Mouse (Mus musculus): ENCODE results near the gene Atl2. TPM values are rescaled to one million over a fixed set of nuclear protein-coding genes. Genes with fewer than 3 reads are reported as not detected.

The Atl2 gene
- polyA plus RNA-seq, 1 experiment: 22.7 TPM

DNA sequence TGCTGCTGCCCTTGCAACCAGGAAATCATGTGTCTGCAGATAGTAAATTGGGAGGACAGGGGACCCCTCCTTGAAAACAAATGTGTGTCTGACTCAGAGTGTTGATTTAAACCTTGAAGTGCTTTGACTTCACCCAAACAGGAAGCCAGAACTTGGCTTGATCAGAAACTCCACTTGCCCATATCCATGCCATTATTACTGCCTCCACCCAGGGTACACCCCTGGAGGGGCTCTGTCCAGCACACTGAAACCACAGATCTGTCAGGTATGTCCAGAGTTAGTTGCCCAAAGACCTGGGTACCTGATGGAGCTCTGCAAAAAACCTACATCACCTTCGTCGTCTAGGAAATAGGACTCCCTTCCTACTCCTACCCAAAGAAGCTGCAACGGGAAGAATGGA lies 77.0 kb downstream of the Atl2 start:
- DNase-seq (ENCODE audit: low spot score): no peak

GRCm38 (mm10) chr17:79817995-79818394 lies 77.9 kb downstream of the Atl2 start:
- no peak for DNase-seq (ENCODE audit: low spot score)

GRCm38 (mm10) chr17:79817551-79817950 lies 78.4 kb downstream of the Atl2 start:
- DNase-seq (ENCODE audit: low spot score): no peak

DNA sequence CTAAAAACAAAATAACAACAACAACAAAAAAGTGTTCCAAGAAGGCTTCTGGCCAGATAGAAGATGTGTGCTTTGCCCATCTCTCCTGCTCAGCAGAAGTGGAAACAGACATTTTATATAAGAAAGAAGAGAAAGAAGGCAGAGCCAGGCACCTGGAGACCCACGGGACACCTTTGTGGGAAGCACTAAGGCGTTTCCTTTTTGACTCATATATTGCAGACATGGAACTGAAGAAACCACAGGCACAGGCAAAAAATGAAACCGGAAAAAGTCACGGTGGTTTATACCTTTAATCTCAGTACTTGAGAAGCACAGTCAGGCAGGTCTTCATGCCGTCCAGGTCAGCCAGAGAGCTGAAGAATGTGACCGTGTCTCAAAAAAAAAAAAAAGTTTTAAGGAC lies 79.0 kb downstream of the Atl2 start:
- no peak for DNase-seq (ENCODE audit: low spot score)

GRCm38 (mm10) chr17:79810421-79810820 lies 85.5 kb downstream of the Atl2 start:
- DNase-seq (ENCODE audit: low spot score): no peak

- DNase-seq (ENCODE audit: low spot score): no peak
Observed at GRCm38 (mm10) chr17:79809491-79810316, 86.2 kb downstream of the Atl2 start.

DNA sequence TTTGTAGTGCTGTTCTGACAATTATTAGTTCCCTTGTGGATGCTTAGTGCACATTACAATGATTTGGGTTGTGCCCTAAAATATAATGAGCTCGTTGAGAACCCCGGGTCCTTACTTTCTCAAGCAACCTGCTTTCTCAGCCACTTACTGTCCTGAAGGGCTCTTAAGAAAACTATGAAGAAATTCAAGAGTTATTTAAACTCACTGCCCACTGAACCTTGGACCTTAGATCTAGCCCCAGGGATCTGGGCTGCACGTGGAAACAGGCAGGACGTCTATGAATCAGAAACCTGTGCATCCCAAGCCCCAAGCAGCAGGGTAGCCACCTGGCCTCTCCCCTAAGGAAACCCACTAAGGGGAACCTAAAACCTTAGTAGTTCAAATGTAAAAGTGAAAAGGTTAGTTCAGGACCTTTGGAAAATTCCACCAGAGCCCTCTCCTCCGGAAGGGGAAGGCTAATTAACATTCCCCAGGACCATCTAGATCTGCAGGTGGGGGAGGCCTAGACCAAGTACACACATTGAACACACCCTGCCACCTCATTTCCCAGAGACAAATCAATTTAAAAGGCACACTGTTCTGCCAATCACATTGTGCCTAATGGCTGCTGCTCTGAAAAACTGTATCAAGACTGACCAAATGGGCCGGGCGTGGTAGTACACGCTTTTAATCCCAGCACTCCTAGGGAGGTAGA lies 88.5 kb downstream of the Atl2 start:
- no peak for DNase-seq (ENCODE audit: low spot score)

GRCm38 (mm10) chr17:79804747-79805146 lies 91.2 kb downstream of the Atl2 start:
- DNase-seq (ENCODE audit: low spot score): no peak

- DNase-seq (ENCODE audit: low spot score): no peak
Observed at GRCm38 (mm10) chr17:79802056-79802455, 93.9 kb downstream of the Atl2 start.

DNA sequence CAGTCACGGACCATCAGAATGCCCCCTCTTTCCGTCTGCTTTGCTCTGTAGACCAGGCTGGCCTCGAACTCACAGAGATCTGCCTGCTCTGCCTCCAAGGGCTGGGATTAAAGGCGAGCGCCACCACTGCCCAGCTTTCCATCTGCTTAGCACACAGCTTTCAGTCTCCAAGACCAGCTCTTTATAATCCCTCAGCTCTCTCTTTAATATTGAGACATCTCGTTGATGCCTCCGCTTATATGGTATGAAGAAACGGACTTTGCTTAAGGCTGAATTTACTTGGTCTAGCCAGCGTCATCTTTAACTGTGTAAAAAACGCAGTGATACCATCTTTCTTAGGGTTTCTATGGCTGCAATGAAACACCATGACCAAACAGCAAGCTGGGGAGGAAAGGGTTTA lies 97.1 kb downstream of the Atl2 start:
- DNase-seq (ENCODE audit: low spot score): no peak

Other genes with a start within 250 kb of the Atl2 start
- gene Cyp1b1, start 181.1 kb downstream of the Atl2 start, polyA plus RNA-seq (2012; rRNA removed): 25.9 and 28.4 TPM in 2 replicates
- 34.7 and 39.7 TPM in 2 replicates for gene Hnrnpll, start 166.2 kb upstream of the Atl2 start, polyA plus RNA-seq (2012; rRNA removed)
- 10.7 and 12.7 TPM in 2 replicates for gene Galm, start 231.3 kb upstream of the Atl2 start, polyA plus RNA-seq (2012; rRNA removed)

Data from urinary bladder, adult 2 months (tissue).